Mouse (Mus musculus) heart, postnatal 25 days (tissue): ENCODE data around the gene Mgmt. TPM values are rescaled to one million over a fixed set of nuclear protein-coding genes. Genes with fewer than 3 reads are reported as not detected.

Experiments
- DNase-seq: peaks from one replicate; pipeline ENCODE4 v3.0.0; 2022; ENCODE audit warnings: low spot score
- intact Hi-C: fragments of 180-260 bp; cut with DNase I; formaldehyde crosslinking; loops from one replicate; pipeline ENCODE4 v1.15.1; 2025
- total RNA-seq, 2 experiments: library from RNA; stranded (reverse); gene quantifications; 2 replicates each; pipeline ENCODE4 v1.2.3; 2021

The Mgmt gene
- total RNA-seq, 2 experiments from 2014 or later: 3.1 to 3.2 TPM

GRCm38 (mm10) chr7:136972361-136972760, 77.9 kb downstream of the Mgmt start:
- intact Hi-C loops: no loop called here

GRCm38 (mm10) chr7:136975001-136975400, 80.6 kb downstream of the Mgmt start:
- intact Hi-C loops: no loop called here
- no peak for DNase-seq

More at GRCm38 (mm10) chr7:136972361-136972760, 77.9 kb downstream of the Mgmt start:
- DNase-seq: no peak

GRCm38 (mm10) chr7:136997456-136997855, 103.0 kb downstream of the Mgmt start:
- intact Hi-C loops: no loop called here
- no peak for DNase-seq

- intact Hi-C loops: no loop called here
- no peak for DNase-seq
These were observed 106.3 kb downstream of the Mgmt start for GRCm38 (mm10) chr7:137000703-137001102.

GRCm38 (mm10) chr7:137001215-137001614, 106.8 kb downstream of the Mgmt start:
- DNase-seq: no peak
- intact Hi-C loops: no loop called here

DNA sequence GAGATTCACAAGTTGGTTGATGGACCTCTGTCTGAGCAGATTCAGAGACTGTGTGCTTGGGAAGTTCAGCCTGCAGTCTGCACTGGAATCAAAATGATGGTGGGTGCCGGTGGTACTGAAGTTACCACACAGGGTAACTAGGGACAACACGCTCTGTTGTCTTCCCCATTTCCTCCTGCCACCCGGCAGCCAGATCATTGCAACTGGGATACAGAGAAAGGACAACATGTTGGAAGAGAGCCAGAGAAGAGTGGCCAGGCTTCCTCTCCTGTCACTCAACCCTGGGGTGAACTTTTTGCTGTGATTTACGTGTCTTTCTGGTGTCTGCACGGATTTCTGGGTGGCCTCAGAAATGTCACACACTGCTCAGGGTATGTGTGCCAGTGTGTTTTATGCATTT, 107.4 kb downstream of the Mgmt start:
- intact Hi-C loops: no loop called here
- DNase-seq: no peak

DNA sequence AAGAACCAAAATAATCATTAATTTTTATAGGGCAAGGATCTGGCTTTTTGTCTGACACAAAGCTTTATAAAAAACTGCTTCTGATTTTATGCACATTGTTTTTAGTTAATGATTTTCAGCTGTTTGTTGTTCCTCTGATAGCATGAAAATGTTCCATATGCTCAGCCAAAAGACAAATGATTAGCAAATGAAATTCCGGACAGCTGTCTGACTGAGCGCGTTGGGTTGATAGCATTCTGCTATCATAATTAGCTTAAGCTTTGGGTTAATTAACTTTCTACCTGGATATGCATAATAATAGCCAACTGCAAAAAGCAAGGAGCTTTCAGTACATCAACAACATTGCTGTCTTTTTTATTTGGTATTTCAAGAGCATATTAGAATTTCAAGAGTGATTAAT, 108.0 kb downstream of the Mgmt start:
- intact Hi-C loops: no loop called here
- DNase-seq: no peak

- DNase-seq: no peak
- intact Hi-C loops: no loop called here
These were observed 110.9 kb downstream of the Mgmt start for GRCm38 (mm10) chr7:137005293-137005692.

GRCm38 (mm10) chr7:137008321-137008720, 113.9 kb downstream of the Mgmt start:
- intact Hi-C loops: no loop called here
- no peak for DNase-seq

DNA sequence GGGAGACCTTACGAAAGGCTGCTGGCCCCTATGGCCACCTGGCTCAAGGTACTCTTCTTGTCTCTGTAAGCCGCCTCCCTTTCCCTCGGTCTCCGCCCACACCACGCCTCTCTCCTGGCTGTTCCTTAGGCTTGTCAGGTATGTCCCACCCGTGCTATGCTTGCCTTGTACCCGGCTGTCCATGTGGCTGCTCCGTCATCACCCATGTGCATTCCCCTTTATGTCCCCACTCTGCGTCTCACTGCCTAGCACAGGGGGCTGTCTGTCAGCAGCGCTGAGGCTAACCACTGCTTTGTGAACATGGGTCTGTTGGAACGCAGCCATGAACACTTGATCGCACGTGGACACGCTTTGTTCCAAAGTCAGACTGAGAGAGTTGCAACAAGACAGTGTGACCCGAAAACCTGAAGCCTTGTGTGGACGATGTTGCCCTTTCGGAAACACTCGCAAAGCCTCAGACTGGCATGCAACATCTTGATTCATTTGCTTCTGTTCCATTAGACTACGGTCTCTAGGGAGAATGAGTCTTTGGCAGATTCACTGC, 115.4 kb downstream of the Mgmt start:
- intact Hi-C loops: no loop called here
- no peak for DNase-seq

DNA sequence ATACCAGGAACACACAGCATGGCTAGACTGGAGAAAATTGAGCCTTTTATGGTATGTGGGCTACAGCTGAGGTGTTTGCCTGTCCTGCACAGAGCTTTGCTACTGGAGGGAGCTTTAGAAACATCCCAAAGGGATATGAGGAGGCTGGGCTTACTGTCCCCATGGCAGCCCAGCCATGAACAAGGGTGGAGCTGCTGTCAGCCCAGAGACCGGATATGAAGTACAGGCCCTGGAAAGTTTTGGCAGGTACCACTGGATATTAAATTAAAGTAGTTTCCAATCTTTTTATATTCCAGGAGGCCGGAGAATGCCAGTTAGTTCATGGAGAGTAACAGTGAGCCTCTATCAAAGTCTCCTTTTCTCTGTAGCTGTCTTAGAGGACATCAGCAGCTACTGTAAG, 116.0 kb downstream of the Mgmt start:
- intact Hi-C loops: no loop called here

DNA sequence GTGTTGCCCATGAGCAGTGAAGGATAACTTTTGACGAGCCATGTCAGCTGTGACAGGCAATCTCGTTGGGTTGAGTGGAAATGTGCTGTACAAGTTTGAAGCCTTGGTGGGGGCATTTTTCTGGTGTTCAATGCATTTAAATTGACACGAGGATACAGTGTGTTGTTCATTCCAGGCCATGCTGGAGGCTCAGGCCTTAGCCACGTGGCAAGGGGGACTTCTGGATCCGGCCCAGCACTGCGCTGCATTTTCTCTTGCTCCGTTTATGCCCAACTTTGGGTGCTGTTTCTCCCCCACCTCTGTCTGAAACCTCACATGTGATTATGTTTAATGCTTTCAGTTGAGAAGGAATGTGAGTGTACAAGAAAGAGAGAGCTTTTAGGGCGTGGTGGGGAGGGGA, 118.3 kb downstream of the Mgmt start:
- intact Hi-C loops: no loop called here
- no peak for DNase-seq

More for the DNA sequence above, 116.0 kb downstream of the Mgmt start:
- DNase-seq: no peak

DNA sequence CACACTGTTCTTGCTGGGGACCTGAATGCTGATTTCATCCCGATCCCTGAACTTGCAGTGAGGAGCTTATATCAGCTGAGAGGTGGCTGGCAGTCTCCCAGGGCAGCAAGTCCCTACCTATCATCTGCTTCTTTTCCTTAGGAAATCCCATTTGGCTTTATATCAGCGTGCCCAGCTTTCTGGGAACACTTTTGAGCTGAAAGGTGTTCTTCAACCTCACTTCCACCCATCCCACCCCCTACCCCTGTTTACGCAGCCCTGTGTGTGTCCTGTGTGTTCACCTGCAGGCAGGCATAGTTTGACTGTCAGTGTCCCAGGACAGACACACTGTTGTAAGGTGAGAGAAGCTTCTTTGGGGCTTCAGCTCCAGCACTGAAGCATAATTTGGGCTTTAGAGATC, 119.0 kb downstream of the Mgmt start:
- intact Hi-C loops: no loop called here
- no peak for DNase-seq

DNA sequence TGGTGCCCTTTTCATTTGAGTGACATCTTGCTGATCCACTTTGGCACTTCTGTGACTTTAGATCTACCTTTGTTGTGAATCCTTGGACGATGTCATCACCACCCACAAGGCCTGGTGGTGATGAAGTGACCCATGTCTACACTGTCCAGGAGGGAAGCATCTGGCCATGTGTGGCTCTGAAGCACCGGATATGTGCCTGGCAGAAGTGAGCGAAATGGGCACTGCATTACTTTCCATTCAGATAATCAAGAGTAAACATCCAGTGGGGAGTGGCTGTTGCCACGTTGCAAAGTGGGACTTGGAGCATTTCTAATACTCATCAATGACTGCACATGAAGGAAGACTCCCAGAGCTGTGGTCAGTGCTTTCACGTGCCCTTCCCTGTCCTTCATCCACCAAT, 124.2 kb downstream of the Mgmt start:
- intact Hi-C loops: no loop called here
- DNase-seq: no peak

GRCm38 (mm10) chr7:137020195-137020594, 125.8 kb downstream of the Mgmt start:
- DNase-seq: no peak
- intact Hi-C loops: no loop called here

DNA sequence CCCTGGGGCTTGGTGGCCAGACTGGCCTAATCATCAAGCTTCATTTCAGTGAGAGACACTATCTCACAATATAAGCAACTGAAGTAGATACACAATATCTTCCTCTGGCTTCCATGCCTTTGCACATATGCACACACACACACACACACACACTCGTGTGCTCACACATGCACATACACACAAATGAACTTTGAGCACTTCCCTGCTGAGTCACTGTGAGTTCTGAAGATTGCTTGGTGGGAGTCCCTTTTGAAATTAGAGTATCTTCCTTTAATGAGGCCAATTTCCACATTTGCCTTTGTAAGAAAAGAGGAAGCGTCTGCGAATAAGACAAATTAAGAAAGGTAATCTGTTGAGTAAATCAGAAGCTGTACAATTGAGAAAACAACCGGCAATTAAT, 136.4 kb downstream of the Mgmt start:
- intact Hi-C loops: no loop called here
- DNase-seq: no peak

- no peak for DNase-seq
- intact Hi-C loops: no loop called here
These were observed 138.8 kb downstream of the Mgmt start for GRCm38 (mm10) chr7:137033177-137033576.

DNA sequence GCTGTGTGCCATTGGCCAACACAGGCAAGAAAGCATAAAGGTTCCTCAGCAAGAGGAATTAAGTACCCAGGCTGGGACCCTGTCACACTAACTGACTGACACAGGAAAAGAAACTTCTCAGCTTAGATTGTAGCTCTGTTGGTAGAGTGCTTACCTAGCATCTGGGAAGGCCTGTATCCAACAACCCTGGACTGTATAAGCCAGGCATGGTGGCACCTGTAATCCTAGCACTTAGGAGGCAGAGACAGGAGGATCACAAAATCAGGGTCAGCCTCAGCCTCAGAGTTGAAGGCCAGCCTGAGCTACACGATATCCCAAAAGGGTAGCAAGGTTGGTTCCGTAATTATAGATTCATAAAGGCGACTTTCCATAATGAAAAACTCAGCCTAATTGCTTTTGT, 140.6 kb downstream of the Mgmt start:
- DNase-seq: no peak
- intact Hi-C loops: no loop called here

- intact Hi-C loops: no loop called here
These were observed 141.5 kb downstream of the Mgmt start for GRCm38 (mm10) chr7:137035916-137036315.

DNA sequence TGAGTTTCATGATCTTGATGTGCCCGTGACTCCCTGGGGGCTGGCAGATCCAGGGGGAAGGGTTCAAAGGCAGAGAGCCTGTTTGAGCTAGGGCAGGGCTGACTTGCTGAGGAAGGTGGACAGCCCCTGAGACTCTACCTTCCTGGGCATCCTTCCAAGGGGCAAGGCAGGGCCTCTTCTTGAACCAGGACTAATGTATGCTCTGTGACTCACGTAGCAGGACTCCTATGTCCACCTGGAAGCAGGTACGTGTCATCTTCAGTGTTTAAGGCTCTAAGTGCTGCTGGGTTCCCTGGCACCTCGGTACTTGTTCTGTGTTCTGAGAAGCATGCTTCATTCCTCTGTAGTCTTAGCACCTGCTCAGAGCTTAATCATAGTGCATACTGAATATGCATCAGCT, 143.1 kb downstream of the Mgmt start:
- intact Hi-C loops: no loop called here

More at GRCm38 (mm10) chr7:137035916-137036315, 141.5 kb downstream of the Mgmt start:
- DNase-seq: no peak

DNA sequence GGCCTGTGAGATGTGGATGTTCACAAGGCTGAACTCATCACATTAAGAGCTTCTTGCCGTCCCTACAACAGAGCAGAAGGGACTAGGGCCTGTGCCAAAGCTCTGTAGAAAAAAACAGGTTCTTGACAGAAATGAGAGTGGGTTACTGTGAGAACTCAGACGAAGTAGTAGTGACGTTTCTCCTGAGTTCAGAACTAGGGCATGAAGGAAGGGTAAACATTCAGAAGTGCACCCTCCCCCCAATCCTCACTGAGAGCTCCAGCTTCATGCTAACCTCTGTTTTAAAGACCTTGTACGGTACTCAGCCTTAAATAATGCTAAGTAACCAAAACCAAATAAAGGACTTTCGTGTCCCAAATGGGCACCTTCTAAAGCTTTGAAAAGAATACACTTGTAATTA, 143.5 kb downstream of the Mgmt start:
- intact Hi-C loops: no loop called here
- no peak for DNase-seq

More for the DNA sequence above, 143.1 kb downstream of the Mgmt start:
- DNase-seq: no peak

GRCm38 (mm10) chr7:137038311-137038945, 144.0 kb downstream of the Mgmt start:
- no peak for DNase-seq
- intact Hi-C loops: no loop called here
